Mouse (Mus musculus) liver, adult 2 months (tissue): ENCODE measurements at regions not wholly inside any gene's neighbourhood (a gene's known extent, or its start where the extent isn't known, plus 50 kb on each side); places are given as distances from the start of the nearest gene placed in this dataset.

ENCODE experiments used
- DNase-seq: peaks from one replicate; pipeline ENCODE4 v3.0.0-alpha.2; 2011; ENCODE audit warnings: low read depth, low spot score; ENCODE audit errors: extremely low read depth
- H3K27ac ChIP-seq: fragments of 200-500 bp; replicated peaks from 2 replicates; pipeline ENCODE4 v1.5.1; 2012; ENCODE audit warnings: low read depth, mild to moderate bottlenecking, control low read depth, inconsistent platforms, low read length; ENCODE audit not compliant: insufficient read depth
- H3K27me3 ChIP-seq: fragments of 200-500 bp; 2 replicates; pipeline ENCODE4 v1.6.1; 2012; ENCODE audit warnings: mild to moderate bottlenecking, moderate library complexity, low read length, inconsistent platforms; ENCODE audit not compliant: control insufficient read depth, insufficient read depth
- H3K36me3 ChIP-seq: fragments of 200-500 bp; 2 replicates; pipeline ENCODE4 v1.6.1; 2012; ENCODE audit warnings: low read length, inconsistent platforms; ENCODE audit not compliant: control insufficient read depth, insufficient read depth
- H3K4me1 ChIP-seq: fragments of 200-500 bp; 2 replicates; pipeline ENCODE4 v1.6.1; 2011; ENCODE audit warnings: low read length; ENCODE audit not compliant: control insufficient read depth, insufficient read depth
- H3K4me3 ChIP-seq: fragments of 200-500 bp; 2 replicates; pipeline ENCODE4 v1.5.1; 2011; ENCODE audit warnings: low read depth, mild to moderate bottlenecking, control low read depth, low read length, moderate library complexity; ENCODE audit not compliant: insufficient read depth
- H3K79me2 ChIP-seq: fragments of 200-500 bp; 2 replicates; pipeline ENCODE4 v1.6.1; 2012; ENCODE audit warnings: inconsistent platforms, mild to moderate bottlenecking, low read length, moderate library complexity; ENCODE audit not compliant: control insufficient read depth, insufficient read depth
- H3K9ac ChIP-seq: fragments of 200-500 bp; 2 replicates; pipeline ENCODE4 v1.6.1; 2012; ENCODE audit warnings: low read depth, mild to moderate bottlenecking, control low read depth, inconsistent platforms, low read length
- CTCF ChIP-seq: fragments of 200-500 bp; IDR thresholded peaks from 2 replicates; pipeline ENCODE4 v1.5.1; 2011; ENCODE audit warnings: low read depth, low read length, control low read depth
- POLR2A ChIP-seq: fragments of 200-500 bp; IDR thresholded peaks from 2 replicates; pipeline ENCODE4 v1.6.1; 2011; ENCODE audit warnings: low read length, control low read depth; ENCODE audit not compliant: insufficient read depth; ENCODE audit errors: extremely low read depth
- WGBS: fragments of 180-500 bp; shearing (Covaris S2); methylation state at CpG from one replicate; pipeline ENCODE4 v1.1.7; 2018; 5-methylcytosine and 5-hydroxymethylcytosine counted together

DNA sequence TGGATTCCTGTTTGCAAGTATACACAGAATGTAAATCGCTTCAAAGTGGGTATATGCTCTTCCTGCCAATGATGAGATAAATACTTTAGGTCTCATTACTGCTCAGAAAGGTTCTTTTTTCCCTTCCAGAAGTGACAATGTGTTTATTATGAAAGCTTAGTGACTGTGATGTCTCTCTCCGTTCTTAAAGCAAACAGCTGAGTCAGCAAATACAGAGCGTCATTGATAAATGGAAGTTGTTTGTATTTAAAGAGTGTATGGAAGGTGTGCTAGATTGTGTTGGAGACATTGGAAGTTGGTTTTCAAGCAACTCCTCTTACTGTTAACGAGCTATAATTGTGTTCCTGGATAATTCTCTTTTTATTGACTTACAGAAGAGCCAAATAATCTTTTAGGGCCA is 408.0 kb downstream of the Prr30 start:
- Histone ChIP-seq H3K4me3 (no peak overlapping the region), H3K4me1 (no peaks in the 10 kb centered on the region), H3K36me3 (no peaks in the 10 kb centered on the region), H3K9ac (no peak overlapping the region), H3K79me2 (no peaks in the 10 kb centered on the region), H3K27ac (no peak overlapping the region), H3K27me3 (no peaks in the 10 kb centered on the region)
- WGBS, result 78% methylated on average over 4 of the region's 4 CpGs
- TF ChIP-seq POLR2A (no peak), CTCF (no peak)
- DNase-seq, result no peak

DNA sequence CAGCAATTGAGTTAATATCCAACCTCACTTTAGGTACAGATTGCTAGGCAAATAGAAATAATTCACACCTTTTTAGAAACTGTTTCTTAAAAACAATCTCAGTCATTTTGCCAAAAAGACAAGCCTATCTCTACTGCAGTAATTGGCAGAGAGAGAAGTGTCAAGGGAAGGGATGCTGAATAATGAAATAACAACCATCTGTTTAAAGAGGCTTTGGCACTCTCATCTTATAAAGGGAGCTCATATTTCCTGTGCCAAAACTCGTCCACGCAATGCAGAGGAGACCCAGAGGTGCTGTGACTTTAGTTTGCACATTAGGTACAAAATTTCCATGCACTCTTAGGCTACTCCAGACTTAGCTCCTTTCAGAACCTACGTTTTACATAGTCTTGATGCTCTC is 418.2 kb downstream of the Prr30 start:
- no peak for TF ChIP-seq CTCF
- TF ChIP-seq POLR2A, result no peak
- no peak for DNase-seq
- Histone ChIP-seq H3K27ac (no peak overlapping the region), H3K79me2 (no peaks in the 10 kb centered on the region), H3K36me3 (no peaks in the 10 kb centered on the region), H3K4me1 (no peaks in the 10 kb centered on the region), H3K27me3 (no peaks in the 10 kb centered on the region), H3K9ac (no peak overlapping the region), H3K4me3 (no peak overlapping the region)
- WGBS, result 70% methylated on average over 3 of the region's 3 CpGs

DNA sequence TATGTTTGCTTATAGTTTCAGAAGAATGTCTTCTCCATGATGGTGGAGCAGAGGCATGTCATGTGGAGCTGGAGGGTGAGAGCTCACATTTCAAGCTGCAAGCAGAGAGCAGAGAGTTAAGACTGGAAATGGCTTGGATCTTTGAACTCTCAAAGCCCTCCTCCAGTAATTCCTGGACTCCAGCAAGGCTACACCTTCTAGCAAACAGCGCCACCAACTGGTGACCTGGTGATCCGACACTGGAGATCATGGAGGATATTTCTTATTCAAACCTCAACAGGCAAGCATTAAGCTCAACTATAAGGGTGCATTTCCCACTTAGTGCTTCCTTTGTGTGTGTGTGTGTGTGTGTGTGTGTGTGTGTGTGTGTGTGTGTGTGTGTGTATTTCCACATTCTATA is 446.2 kb downstream of the Prr30 start:
- peak; percentile 54; the same call in 1 of the 2 replicates for TF ChIP-seq CTCF
- TF ChIP-seq POLR2A, result no peak
- peak; percentile 29 for DNase-seq
- no peaks in the 10 kb centered on the region for H3K27me3 ChIP-seq
- H3K9ac ChIP-seq, result no peak overlapping the region
- H3K36me3 ChIP-seq, result no peaks in the 10 kb centered on the region
- H3K4me3 ChIP-seq, result no peak overlapping the region
- 60% methylated on average over 2 of the region's 2 CpGs for WGBS
- no peak overlapping the region for H3K27ac ChIP-seq
- no peaks in the 10 kb centered on the region for H3K79me2 ChIP-seq
- no peaks in the 10 kb centered on the region for H3K4me1 ChIP-seq

DNA sequence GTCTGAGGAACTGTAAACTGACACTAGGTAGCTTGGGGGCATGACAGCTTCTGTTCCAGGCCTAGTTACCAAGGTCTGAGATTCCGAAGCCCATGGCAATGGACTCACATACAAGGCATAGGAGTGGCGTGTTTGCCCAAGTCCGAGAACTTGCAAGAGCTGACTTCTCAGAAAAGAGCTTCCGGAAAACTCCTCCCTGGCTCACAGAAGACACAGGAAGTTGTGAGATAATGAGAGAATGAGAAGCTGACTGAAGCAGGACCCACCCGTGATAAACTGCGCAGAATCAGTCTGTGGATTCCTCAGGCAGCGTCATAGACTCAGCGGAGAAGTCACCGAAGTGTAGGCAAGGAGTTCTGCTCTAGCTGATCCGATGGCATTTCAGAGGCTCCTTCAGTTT is 447.4 kb downstream of the Prr30 start:
- Histone ChIP-seq H3K27ac (no peak overlapping the region), H3K36me3 (no peaks in the 10 kb centered on the region), H3K79me2 (no peaks in the 10 kb centered on the region), H3K4me3 (no peak overlapping the region), H3K4me1 (no peaks in the 10 kb centered on the region), H3K9ac (no peak overlapping the region), H3K27me3 (no peaks in the 10 kb centered on the region)
- WGBS, result 76% methylated on average over 10 of the region's 10 CpGs
- peak; percentile 17 for DNase-seq
- TF ChIP-seq CTCF (no peak), POLR2A (no peak)

DNA sequence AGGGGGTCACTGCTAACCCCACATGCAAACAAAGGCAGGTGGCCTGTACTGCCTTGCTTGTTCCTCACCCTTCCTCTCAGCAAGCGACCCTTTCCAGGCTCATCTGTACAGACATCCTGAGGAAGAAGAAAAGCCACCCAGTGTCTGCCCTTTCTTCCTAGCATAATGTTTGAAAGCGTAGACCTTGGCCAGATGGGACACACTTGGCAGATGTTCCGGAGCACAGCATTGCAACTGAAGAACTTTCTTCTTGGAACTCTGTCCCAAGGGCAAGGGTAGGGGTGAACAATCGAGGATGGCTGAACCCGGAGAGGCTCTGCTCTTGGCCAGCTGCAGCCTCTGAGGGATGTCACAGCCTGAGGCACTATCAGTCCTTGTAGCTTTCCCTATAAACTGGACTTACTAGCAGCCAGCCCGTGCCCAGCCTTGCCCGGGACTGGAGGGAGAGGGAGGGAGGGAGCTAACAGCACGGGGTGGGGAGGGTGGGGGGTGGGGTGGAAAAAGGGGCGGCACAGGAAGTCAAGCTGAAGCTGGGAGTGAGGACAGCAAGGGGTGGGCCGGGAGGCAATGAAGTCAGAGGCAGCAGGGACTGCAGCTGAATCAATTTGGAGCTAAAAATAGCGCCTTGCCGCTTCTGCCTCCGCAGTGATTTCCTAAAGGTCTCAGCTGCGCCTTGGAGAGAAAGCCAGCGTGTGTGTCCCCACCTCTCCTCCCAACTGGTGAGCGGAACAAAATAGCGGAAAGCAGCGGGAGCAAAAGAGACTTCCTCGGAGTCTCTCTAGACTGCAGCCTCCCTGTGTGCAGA is 450.2 kb downstream of the Prr30 start:
- peak overlapping the region; percentile 9; the same call in 1 of the 2 replicates for H3K4me3 ChIP-seq
- H3K27ac ChIP-seq, result peak overlapping the region; percentile 22; the same call in 1 of the 2 replicates
- no peaks in the 10 kb centered on the region for H3K36me3 ChIP-seq
- H3K27me3 ChIP-seq, result no peaks in the 10 kb centered on the region
- no peak for TF ChIP-seq POLR2A
- H3K79me2 ChIP-seq, result no peaks in the 10 kb centered on the region
- WGBS, result 13% methylated on average over 19 of the region's 19 CpGs
- DNase-seq, result peak; percentile 34
- H3K4me1 ChIP-seq, result no peaks in the 10 kb centered on the region
- peak overlapping the region; percentile 18; the same call in 1 of the 2 replicates for H3K9ac ChIP-seq

DNA sequence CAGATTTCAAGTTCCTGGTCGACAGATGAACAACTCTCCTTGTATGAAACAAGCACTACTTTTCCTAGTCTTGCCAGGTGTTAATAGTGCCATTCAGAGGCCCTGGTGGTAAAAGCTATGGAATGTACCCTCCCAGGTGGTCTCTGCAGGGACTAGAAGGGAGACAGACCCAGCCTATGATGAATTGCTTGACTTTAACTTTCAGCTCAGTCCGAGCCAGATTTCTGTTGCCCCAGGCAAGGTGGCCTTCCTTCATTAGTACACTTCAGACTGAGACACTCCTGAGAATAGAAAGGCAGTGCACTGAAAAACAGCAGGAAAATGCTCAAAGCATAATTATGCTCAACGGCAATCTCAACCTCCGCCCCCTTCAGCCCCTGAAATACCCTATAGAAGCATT is 450.8 kb upstream of the Klf12 start:
- no peak for DNase-seq
- TF ChIP-seq CTCF (no peak), POLR2A (no peak)
- H3K79me2 ChIP-seq, result no peaks in the 10 kb centered on the region
- no peak overlapping the region for H3K9ac ChIP-seq
- no peak overlapping the region for H3K27ac ChIP-seq
- H3K27me3 ChIP-seq, result no peaks in the 10 kb centered on the region
- H3K4me1 ChIP-seq, result no peaks in the 10 kb centered on the region
- no peaks in the 10 kb centered on the region for H3K36me3 ChIP-seq
- no peak overlapping the region for H3K4me3 ChIP-seq
- WGBS, result 79% methylated on average over 4 of the region's 4 CpGs
